ENCODE assay signal across 17 mouse cellular contexts in the genomic region with DNA sequence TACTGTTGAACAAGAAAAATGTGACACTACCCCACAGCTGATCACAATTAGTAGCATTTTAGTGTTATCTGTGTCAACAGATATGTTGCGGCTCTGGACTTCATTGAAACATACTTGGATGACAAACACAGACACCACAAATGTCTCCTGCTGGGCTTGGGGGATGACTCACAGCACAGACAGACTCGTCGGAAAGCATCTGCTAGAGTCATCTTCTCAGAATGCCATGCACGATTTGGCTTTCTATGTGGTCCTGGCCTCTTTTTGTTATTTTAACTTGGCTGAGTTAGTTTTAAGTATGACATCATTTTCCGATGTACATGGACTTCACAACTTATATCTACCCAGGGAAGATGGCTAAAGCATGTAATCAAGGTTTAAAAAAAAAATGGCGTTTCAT. TPM values are rescaled to one million over a fixed set of nuclear protein-coding genes. Genes with fewer than 3 reads are reported as not detected.
DNase-seq lines count a peak whose midpoint lies in the region; TF ChIP-seq lines count a peak whose summit lies in the region.
"Had no signal": no experiment of that assay in that cellular context is flagged by ENCODE, and none has a peak within 500 bp of the region (broad histone marks: within the 10 kb centered on the region; RNA-seq: fewer than 3 reads in every experiment).

No protein-coding gene starts in this region.

- no peak overlapping the region for H3K9ac ChIP-seq in heart, adult 2 months (ENCODE audit: low read depth, low read length)
- H3K9ac ChIP-seq: liver, embryonic 15.5 days had no signal

- 34% methylated on average over 6 of the region's 6 CpGs for WGBS in heart, adult 2 months

- H3K4me2 ChIP-seq in myocyte (ENCODE audit: low read depth): peak overlapping the region; percentile 88
- H3K4me2 ChIP-seq: liver, embryonic 15.5 days had no signal

- intact Hi-C loops in heart, adult 2 months (cut with DNase I): no loop called here

- no peak for TF ChIP-seq POLR2A in heart, adult 2 months (IDR thresholded peaks at IDR 0.05; ENCODE audit: insufficient read depth, low read depth, low read length)
- no peak for TF ChIP-seq POLR2A in myocyte (IDR thresholded peaks at IDR 0.05; ENCODE audit: insufficient read length, low read depth)

- no peak overlapping the region for H3K27ac ChIP-seq in heart, adult 2 months
- H3K27ac ChIP-seq: hindbrain, embryonic 10.5 days; liver, embryonic 15.5 days had no signal

- H3K27me3 ChIP-seq in heart, adult 2 months (ENCODE audit: control insufficient read depth, insufficient read depth, low read length): no peaks in the 10 kb centered on the region
- H3K27me3 ChIP-seq in myocyte (ENCODE audit: control insufficient read depth, insufficient read depth, insufficient read length): no peaks in the 10 kb centered on the region

- H3K36me3 ChIP-seq in heart, adult 2 months (ENCODE audit: control insufficient read depth, insufficient read depth, low read length): no peaks in the 10 kb centered on the region
- H3K36me3 ChIP-seq in myocyte (ENCODE audit: control insufficient read depth, insufficient read depth): no peaks in the 10 kb centered on the region
- H3K36me3 ChIP-seq: hindbrain, embryonic 10.5 days; liver, embryonic 15.5 days had no signal

- no peak overlapping the region for H3K4me3 ChIP-seq in heart, adult 2 months
- H3K4me3 ChIP-seq in myocyte: peak overlapping the region; percentile 1
- H3K4me3 ChIP-seq: erythroblast, embryonic 14.5 days; hindbrain, embryonic 10.5 days; liver, embryonic 15.5 days had no signal

- TF ChIP-seq CTCF in heart, adult 2 months (IDR thresholded peaks at IDR 0.05): no peak

- peaks cover 2% of the 10 kb centered on the region; the same call in 1 of the 2 replicates for H3K4me1 ChIP-seq in heart, adult 2 months (ENCODE audit: control insufficient read depth, insufficient read depth, low read length)

- H3ac ChIP-seq in myocyte (ENCODE audit: control insufficient read depth, insufficient read length): no peak overlapping the region

- no peak for TF ChIP-seq EP300 in heart, adult 2 months (IDR thresholded peaks at IDR 0.05; ENCODE audit: insufficient read depth, low read depth, low read length)

- peak; percentile 42 for DNase-seq in adrenal gland, adult 2 months
- DNase-seq in adrenal gland, adult 8-10 months: no peak
- peak; percentile 82 for DNase-seq in heart, adult 11 months
- DNase-seq in heart, adult 2 months: no peak
- DNase-seq in right cerebral cortex, adult 18-20 months: peak; percentile 34
- DNase-seq in right cerebral cortex, postnatal 36 days (ENCODE audit: low spot score in 2 of 2): no peak
- no peak for DNase-seq in spleen, postnatal 14 days (ENCODE audit: low spot score in 2 of 2)
- DNase-seq: cerebellum, adult 11 months; gastrocnemius, postnatal 10 days; kidney, adult 8-10 months; kidney, postnatal 36 days; lung, postnatal 14 days; thymus, adult 2 months had no signal

- H3K79me2 ChIP-seq in heart, adult 2 months (replicated peaks; ENCODE audit: control insufficient read depth, insufficient read depth, low read length): no peaks in the 10 kb centered on the region
- peaks cover 20% of the 10 kb centered on the region for H3K79me2 ChIP-seq in myocyte (ENCODE audit: control insufficient read depth, insufficient read depth)

TF ChIP-seq in myocyte, 11 proteins besides CTCF, POLR2A, EP300 and RAD21:
- TF ChIP-seq TCF12 (IDR thresholded peaks at IDR 0.05; ENCODE audit: insufficient read depth, poor library complexity, severe bottlenecking) (no peak), TCF3 (IDR thresholded peaks at IDR 0.05; ENCODE audit: insufficient read length, low read depth) (no peak), REST (IDR thresholded peaks at IDR 0.05; ENCODE audit: insufficient read depth, insufficient read length) (no peak), MAX (IDR thresholded peaks at IDR 0.05; ENCODE audit: low read depth) (no peak), POLR2AphosphoS2 (IDR thresholded peaks at IDR 0.05; ENCODE audit: insufficient read length, low read depth) (peak; percentile 51), MYOG (IDR thresholded peaks at IDR 0.05; ENCODE audit: control insufficient read depth in 1 of 3, insufficient read depth in 1 of 3, insufficient read length in 2 of 3, low read depth in 2 of 3) (peak in 1 of 3 experiments; percentile 53), CEBPB (IDR thresholded peaks at IDR 0.05; ENCODE audit: insufficient read depth, poor library complexity, severe bottlenecking) (no peak), USF1 (IDR thresholded peaks at IDR 0.05; ENCODE audit: low read depth) (no peak), MYOD1 (IDR thresholded peaks at IDR 0.05; ENCODE audit: control insufficient read depth in 1 of 3, insufficient read length in 2 of 3, low read depth in 2 of 3) (peak in 2 of 3 experiments; percentile 53 to 64), SRF (IDR thresholded peaks at IDR 0.05; ENCODE audit: control insufficient read depth, insufficient read length, low read depth) (no peak), E2F4 (IDR thresholded peaks at IDR 0.05; ENCODE audit: insufficient read depth) (no peak)

RNA-seq across cellular contexts. Expression of a gene that starts 4.3 kb away (rescaled TPM):
- total RNA-seq in adrenal gland, adult 2 months (2021): 100 to 1,000 TPM; 134 to 206 TPM
- polyA plus RNA-seq in adrenal gland, adult 2 months (2012; rRNA removed): 46.7 and 49.0 TPM in 2 replicates
- total RNA-seq in adrenal gland, adult 8-10 months (2022): 100 to 1,000 TPM; 176 to 205 (median 188) TPM
- total RNA-seq in heart, adult 2 months (2021): 10 to 100 TPM; 15.8 to 18.9 TPM
- polyA plus RNA-seq in heart, adult 2 months (2012; rRNA removed): 7.7 and 18.7 TPM in 2 replicates
- 24.9 TPM for polyA plus RNA-seq in myocyte (2012; fragmentation: generic; extraction: Trizol)
- polyA plus RNA-seq: erythroblast, embryonic 14.5 days had no signal

Comparison
In these comparisons a context has a peak if more than half of its experiments do, and no peak if none do; other contexts are left out.
1. DNase-seq: peak in adrenal gland, adult 2 months (single experiment), heart, adult 11 months (single experiment) and right cerebral cortex, adult 18-20 months (single experiment); none in adrenal gland, adult 8-10 months (single experiment), heart, adult 2 months (0 of 2), right cerebral cortex, postnatal 36 days (0 of 2) and spleen, postnatal 14 days (0 of 2).
2. RNA of a gene that starts 4.3 kb away (total RNA-seq): 134 to 206 TPM in adrenal gland, adult 2 months and 176 to 205 TPM in adrenal gland, adult 8-10 months; 15.8 to 18.9 TPM in heart, adult 2 months; every median in the first group is over 4 times any median in the second.